Mouse (Mus musculus): Measurements from ENCODE around the gene BC100530.
"Not testable (repeated sequence)": the region's sequence is repeated elsewhere in the genome, so short reads cannot be mapped to it uniquely, and the experiment has no call there.

The BC100530 gene

DNA sequence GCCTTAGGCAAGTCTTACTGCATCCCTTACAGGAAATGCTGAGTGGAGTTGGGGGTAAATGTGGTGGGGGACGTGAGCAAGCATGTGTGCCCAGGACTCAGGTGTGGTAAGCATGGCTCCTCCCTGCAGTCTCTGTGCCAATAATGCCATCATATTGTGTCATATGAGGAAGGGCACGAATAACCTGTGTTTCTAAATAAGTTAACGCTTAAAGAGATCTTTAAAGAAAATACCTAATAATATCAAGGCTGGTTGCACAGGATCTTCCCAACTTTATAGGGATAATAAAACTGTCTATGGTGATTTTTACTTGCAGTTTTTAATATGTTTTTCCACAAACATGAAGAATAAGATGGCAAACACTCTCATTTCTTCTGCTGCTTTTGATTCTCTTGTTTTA, at the start of gene BC100530:
Gene BC100530 (minus strand): TSS at position 101 of the 400 bp plus-strand sequence.
- in situ Hi-C loops (cut with MboI, MseI): not testable (repeated sequence)

DNA sequence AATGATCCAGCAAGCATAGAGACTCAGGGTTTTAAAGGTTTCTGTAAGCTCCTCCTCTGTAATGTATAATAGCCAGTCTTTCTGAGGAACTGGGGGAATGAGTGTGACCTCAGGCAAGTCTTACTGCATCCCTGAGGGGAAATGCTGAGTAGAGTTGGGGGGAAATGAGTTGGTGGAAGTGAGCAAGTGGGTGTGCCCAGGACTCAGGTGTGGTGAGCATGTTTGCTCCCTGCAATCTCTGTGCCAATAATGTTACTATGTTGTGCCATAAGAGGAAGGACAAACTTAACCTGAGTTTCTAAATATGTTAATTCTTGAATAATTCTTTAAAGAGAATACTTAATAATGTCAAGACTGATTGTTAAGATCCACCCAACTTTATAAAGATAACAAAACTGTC, 40.8 kb upstream of the BC100530 start, which contains the start of gene Stfa2:
Gene Stfa2 (minus strand): TSS at position 101 of the 400 bp plus-strand sequence.
- in situ Hi-C loops (cut with MboI, MseI): no loop called here

DNA sequence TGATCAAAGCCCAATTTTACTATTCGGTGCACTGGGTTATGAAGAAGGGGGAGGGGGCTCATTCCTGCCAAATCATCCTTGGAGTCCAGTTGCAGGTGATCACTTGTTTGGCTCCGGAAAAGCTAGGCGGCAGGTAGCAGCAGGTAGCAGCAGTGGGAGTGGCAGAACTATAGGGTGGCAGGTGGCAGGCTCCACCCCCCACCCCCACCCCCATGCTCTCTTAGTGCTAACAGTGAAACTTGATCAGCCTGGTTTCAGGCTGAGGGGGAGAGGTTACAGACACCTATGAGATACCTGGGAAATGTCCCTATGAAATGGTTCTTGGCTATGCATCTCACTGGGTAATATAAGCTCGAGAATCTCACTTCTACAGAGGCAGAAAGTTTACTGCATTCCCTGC, 21.5 kb upstream of the BC100530 start:
- in situ Hi-C loops (cut with MboI, MseI): no loop called here

DNA sequence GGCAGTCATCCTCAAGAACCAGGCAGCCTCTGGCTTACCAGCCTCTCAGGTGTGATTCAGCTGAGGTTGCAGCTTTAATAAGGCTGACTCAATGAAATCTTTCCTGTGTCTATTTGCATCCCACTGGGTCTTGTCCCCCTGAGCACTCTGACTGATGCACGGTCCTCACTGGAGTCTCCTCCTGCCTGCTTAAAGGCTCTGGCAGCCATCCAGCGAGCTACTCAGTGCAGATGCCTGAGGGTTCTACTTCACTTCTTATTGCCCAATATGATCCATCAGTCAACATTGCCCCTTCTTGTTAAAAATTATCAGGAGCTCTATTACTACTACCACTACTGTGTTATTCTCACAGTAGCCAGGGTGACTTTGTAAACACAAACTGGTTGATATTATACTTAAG, 30.4 kb downstream of the BC100530 start:
- in situ Hi-C loops (cut with MboI, MseI): no loop called here

DNA sequence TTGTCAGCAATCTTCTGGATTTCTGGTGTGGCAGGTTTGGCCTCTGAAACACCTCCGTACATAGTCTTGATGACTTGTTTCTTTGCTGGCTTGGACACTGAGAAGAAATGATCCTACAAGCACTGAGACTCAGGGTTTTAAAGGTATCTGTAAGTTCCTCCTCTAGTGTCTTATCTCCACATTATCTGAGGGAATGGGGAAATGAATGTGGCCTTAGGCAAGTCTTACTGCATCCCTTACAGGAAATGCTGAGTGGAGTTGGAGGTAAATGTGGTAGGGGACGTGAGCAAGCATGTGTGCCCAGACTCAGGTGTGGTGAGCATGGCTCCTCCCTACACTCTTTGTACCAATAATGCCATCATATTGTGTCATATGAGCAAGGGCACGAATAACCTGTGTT, 33.3 kb downstream of the BC100530 start, which contains the start of gene BC117090:
Gene BC117090 (minus strand): TSS at position 101 of the 400 bp plus-strand sequence.
- in situ Hi-C loops (cut with MboI, MseI): no loop called here

DNA sequence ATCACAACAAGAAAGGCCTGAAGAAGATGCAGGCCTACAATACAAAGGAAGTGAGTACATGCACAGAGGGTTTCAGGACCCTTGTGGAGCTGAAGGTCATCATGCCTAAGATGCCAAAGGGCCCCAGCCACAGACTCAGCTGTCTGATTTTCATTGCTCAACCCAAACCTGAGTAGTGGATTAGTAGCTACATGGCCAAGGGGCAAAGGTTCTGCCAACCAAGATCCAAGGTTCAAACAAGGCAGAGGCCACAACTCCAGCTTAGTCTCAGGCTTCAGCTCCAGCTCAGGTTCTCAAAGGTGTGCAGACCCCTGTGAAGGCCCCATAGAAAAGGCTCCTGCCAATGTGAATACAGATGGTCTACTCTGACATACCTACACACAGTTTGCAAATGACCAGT, 48.3 kb downstream of the BC100530 start:
- in situ Hi-C loops (cut with MboI, MseI): no loop called here

DNA sequence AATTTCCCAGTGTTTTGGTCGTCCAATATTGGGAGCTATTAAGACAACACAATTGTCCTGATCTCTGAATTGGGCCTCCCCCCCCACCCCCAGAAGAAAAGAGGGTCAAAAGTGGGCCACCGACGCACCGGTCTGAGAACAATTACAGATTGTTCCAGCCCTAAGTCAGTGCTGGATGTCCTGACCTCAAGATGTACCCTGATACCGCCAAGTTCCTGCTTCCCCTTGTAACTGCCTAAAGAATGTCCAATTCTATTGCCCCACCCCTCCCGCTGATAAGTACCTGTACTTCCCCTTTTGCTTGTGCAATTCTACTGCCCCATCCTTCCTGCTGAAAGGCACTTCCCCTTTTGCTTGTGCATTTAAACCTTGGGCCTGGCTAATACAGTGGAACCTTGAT, 51.4 kb downstream of the BC100530 start:
- in situ Hi-C loops (cut with MboI, MseI): not testable (repeated sequence)
